Mouse (Mus musculus) ES-E14 (cell line): Measurements from ENCODE around the gene Dtx3l.

Experiments
- HCFC1 ChIP-seq: IDR thresholded peaks from 2 replicates; pipeline ENCODE4 v1.6.1; 2012; ENCODE audit warnings: low read length, inconsistent platforms, borderline replicate concordance; ENCODE audit not compliant: insufficient read depth
- ZC3H11A ChIP-seq: IDR thresholded peaks from 2 replicates; pipeline ENCODE4 v1.6.1; 2012; ENCODE audit warnings: low read depth, mild to moderate bottlenecking, inconsistent platforms, low read length, borderline replicate concordance

GRCm38 (mm10) chr16:35907432-35908201, 31.3 kb downstream of the Dtx3l start:
- TF ChIP-seq ZC3H11A (no peak), HCFC1 (no peak)
